Mouse (Mus musculus): ENCODE measurements around the gene Fitm2.

DNA sequence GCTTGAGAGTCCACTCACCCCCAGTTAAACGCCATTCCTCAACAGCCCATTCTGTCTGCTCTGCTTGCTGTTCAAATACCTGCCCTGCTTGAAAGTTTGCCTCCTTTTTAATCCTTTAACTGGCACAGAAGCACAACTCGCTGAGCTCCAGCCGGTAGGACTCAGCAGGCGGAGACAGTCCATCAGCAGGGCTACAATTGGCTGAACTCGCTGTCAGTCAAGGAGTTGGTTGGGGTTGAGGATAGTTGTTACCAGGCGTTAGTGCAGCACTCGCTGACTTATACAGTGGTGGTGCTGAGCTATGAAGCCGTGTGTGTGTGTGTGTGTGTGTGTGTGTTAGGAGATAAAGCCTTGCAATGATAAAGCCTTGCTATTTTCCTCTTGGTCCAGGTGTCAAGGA lies 11.8 kb downstream of the Fitm2 start:
- TF ChIP-seq USF1 (IDR thresholded peaks at IDR 0.05; ENCODE audit: low read depth): no peak
- no peak for TF ChIP-seq REST (IDR thresholded peaks at IDR 0.05; ENCODE audit: insufficient read depth, insufficient read length)
- TF ChIP-seq POLR2A (IDR thresholded peaks at IDR 0.05; ENCODE audit: insufficient read length, low read depth): no peak

All from myocyte (in vitro differentiated cells).